11 mouse cellular contexts compared by ENCODE assay signal in the genomic region with DNA sequence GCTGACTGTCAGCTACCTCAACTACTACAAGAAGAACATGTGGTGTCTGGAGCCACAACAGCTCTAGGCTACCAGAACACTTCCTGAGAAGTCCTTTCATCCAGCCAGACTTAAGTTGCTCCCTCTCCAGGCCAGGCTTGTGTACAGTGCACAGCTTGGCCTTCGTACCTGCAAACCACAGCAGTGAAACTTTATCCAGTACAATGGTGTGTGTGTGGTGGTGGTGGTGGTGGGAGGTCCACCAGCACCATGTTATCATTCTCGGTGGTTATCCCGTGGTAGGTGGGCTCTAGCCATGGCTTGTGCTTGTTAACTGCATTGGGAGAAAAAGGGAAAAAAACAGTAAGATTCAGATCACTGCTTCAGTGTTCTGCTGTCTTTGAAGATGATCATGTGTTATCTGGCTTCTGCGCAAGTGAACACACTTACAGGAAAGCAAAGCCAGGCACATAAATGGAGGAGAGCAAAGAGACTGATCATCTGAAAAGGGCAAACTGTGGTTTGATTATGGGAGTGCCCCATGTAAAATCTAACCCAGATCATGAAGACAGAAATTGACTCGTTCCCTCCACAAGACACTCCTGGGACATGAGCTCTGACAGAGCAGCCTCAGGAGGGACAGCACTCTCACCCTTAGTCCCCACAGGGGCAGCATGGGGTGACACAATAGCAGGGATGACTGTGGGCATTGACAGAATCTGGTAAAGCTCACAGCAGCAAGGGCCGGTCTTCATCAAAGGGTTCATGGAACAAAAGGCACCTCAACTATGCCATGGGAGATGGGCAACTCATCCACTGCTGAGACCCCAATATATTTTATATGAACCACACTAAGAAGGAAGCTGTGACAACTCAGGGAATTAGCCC. TPM values are rescaled to one million over a fixed set of nuclear protein-coding genes. Genes with fewer than 3 reads are reported as not detected.
DNase-seq lines count a peak whose midpoint lies in the region; ATAC-seq and TF ChIP-seq lines count a peak whose summit lies in the region.
"Not testable (repeated sequence)": the region's sequence is repeated elsewhere in the genome, so short reads cannot be mapped to it uniquely, and the experiment has no call there.
"Had no signal": no experiment of that assay in that cellular context is flagged by ENCODE, and none has a peak within 500 bp of the region (broad histone marks: within the 10 kb centered on the region; RNA-seq: fewer than 3 reads in every experiment).

No protein-coding gene starts in this region.

- H3K4me1 ChIP-seq in embryonic facial prominence, embryonic 13.5 days; hindbrain, embryonic 12.5 days; kidney, embryonic 16.5 days (ENCODE audit: insufficient read depth, low read length); liver, postnatal 0 days (ENCODE audit: insufficient read depth); midbrain, embryonic 14.5 days (ENCODE audit: control insufficient read depth, insufficient read depth, low read length); stomach, postnatal 0 days (replicated peaks; ENCODE audit: control insufficient read depth, insufficient read depth): not testable (repeated sequence)

- not testable (repeated sequence) for H3K27me3 ChIP-seq in embryonic facial prominence, embryonic 13.5 days; hindbrain, embryonic 12.5 days; kidney, embryonic 16.5 days (ENCODE audit: insufficient read depth, low read length); liver, postnatal 0 days (ENCODE audit: insufficient read depth, low read length); midbrain, embryonic 14.5 days (ENCODE audit: control insufficient read depth, insufficient read depth, low read length); stomach, postnatal 0 days (ENCODE audit: control insufficient read depth, insufficient read depth, low read length)

- not testable (repeated sequence) for TF ChIP-seq EP300 in liver, postnatal 0 days (IDR thresholded peaks at IDR 0.05; ENCODE audit: low read depth); stomach, postnatal 0 days (optimal IDR thresholded peaks at IDR 0.05)

- H3K9ac ChIP-seq in embryonic facial prominence, embryonic 13.5 days; hindbrain, embryonic 12.5 days; kidney, embryonic 16.5 days (replicated peaks; ENCODE audit: low read length); liver, postnatal 0 days (replicated peaks); midbrain, embryonic 14.5 days (replicated peaks; ENCODE audit: low read length); stomach, postnatal 0 days (ENCODE audit: low read length): not testable (repeated sequence)

- WGBS in embryonic facial prominence, embryonic 13.5 days: 73% methylated on average over 6 of the region's 6 CpGs
- WGBS in hindbrain, embryonic 12.5 days: 75% methylated on average over 6 of the region's 6 CpGs
- WGBS in kidney, embryonic 16.5 days: 82% methylated on average over 6 of the region's 6 CpGs
- WGBS in liver, postnatal 0 days (ENCODE audit: insufficient replicate concordance): 69% methylated on average over 6 of the region's 6 CpGs
- 76% methylated on average over 6 of the region's 6 CpGs for WGBS in midbrain, embryonic 14.5 days
- WGBS in stomach, postnatal 0 days: 79% methylated on average over 6 of the region's 6 CpGs

- not testable (repeated sequence) for H3K36me3 ChIP-seq in embryonic facial prominence, embryonic 13.5 days; hindbrain, embryonic 12.5 days; kidney, embryonic 16.5 days (ENCODE audit: insufficient read depth, low read length); liver, postnatal 0 days (replicated peaks; ENCODE audit: insufficient read depth, low read length); midbrain, embryonic 14.5 days (ENCODE audit: control insufficient read depth, insufficient read depth, low read length); stomach, postnatal 0 days (ENCODE audit: control insufficient read depth, insufficient read depth, low read length)

- H3K9me3 ChIP-seq in embryonic facial prominence, embryonic 13.5 days: peaks cover 51% of the 10 kb centered on the region
- peaks cover 56% of the 10 kb centered on the region for H3K9me3 ChIP-seq in hindbrain, embryonic 12.5 days (replicated peaks)
- peaks cover 43% of the 10 kb centered on the region for H3K9me3 ChIP-seq in kidney, embryonic 16.5 days (ENCODE audit: low read length)
- peaks cover 32% of the 10 kb centered on the region for H3K9me3 ChIP-seq in liver, postnatal 0 days (ENCODE audit: low read length)
- H3K9me3 ChIP-seq in midbrain, embryonic 14.5 days (ENCODE audit: control insufficient read depth, low read length): peaks cover 55% of the 10 kb centered on the region
- H3K9me3 ChIP-seq in stomach, postnatal 0 days (ENCODE audit: control insufficient read depth, low read length): peaks cover 14% of the 10 kb centered on the region

- not testable (repeated sequence) for H3K4me2 ChIP-seq in embryonic facial prominence, embryonic 13.5 days; hindbrain, embryonic 12.5 days (replicated peaks); kidney, embryonic 16.5 days (replicated peaks; ENCODE audit: low read depth, low read length); liver, postnatal 0 days (ENCODE audit: low read depth, low read length); midbrain, embryonic 14.5 days (ENCODE audit: low read length); stomach, postnatal 0 days (replicated peaks; ENCODE audit: low read depth)

- H3K27ac ChIP-seq in embryonic facial prominence, embryonic 13.5 days; hindbrain, embryonic 12.5 days; kidney, embryonic 16.5 days (ENCODE audit: low read length); liver, postnatal 0 days (ENCODE audit: low read depth); midbrain, embryonic 14.5 days (replicated peaks; ENCODE audit: low read depth, low read length); stomach, postnatal 0 days (replicated peaks): not testable (repeated sequence)

- not testable (repeated sequence) for TF ChIP-seq CTCF in liver, postnatal 0 days (IDR thresholded peaks at IDR 0.05; ENCODE audit: low read depth); stomach, postnatal 0 days (IDR thresholded peaks at IDR 0.05; ENCODE audit: low read depth)

- DNase-seq in MN1 (ENCODE audit: low spot score): peak; percentile 9
- DNase-seq in gastrocnemius, postnatal 25 days: peak; percentile 29
- DNase-seq in liver, postnatal 0 days; midbrain, embryonic 14.5 days: not testable (repeated sequence)
- DNase-seq in stomach, postnatal 0 days (ENCODE audit: low spot score): peak; percentile 16

- not testable (repeated sequence) for H3K4me3 ChIP-seq in embryonic facial prominence, embryonic 13.5 days; hindbrain, embryonic 12.5 days; kidney, embryonic 16.5 days (ENCODE audit: low read length); liver, postnatal 0 days (ENCODE audit: low read depth, low read length); midbrain, embryonic 14.5 days (replicated peaks; ENCODE audit: low read depth, low read length); stomach, postnatal 0 days (ENCODE audit: low read depth, low read length)

- ATAC-seq in embryonic facial prominence, embryonic 13.5 days (ENCODE audit: insufficient number of reproducible peaks, insufficient read depth, low FRiP score, low TSS enrichment, low read depth): peak; percentile 91
- peak; percentile 93 for ATAC-seq in hindbrain, embryonic 12.5 days (ENCODE audit: low FRiP score)
- peak; percentile 87 for ATAC-seq in kidney, embryonic 16.5 days (ENCODE audit: low FRiP score, low TSS enrichment)
- ATAC-seq in liver, postnatal 0 days: peak; percentile 78
- ATAC-seq in midbrain, embryonic 14.5 days (ENCODE audit: low FRiP score, low TSS enrichment): peak; percentile 90
- peak; percentile 86 for ATAC-seq in stomach, postnatal 0 days (ENCODE audit: low FRiP score, low TSS enrichment)

RNA-seq across cellular contexts. Expression of gene Zfp978, which starts 17.8 kb away (rescaled TPM):
- not detected in 2 replicates for polyA plus RNA-seq in embryonic facial prominence, embryonic 13.5 days (2015; fragmentation: Nextera tagmentation; extraction: Ambion mirVana)
- total RNA-seq in gastrocnemius, postnatal 25 days (2021): not detected
- 0.21 TPM in 1 of 2 replicates, not detected in the other for polyA plus RNA-seq in hindbrain, embryonic 12.5 days (2016; fragmentation: Nextera tagmentation; extraction: Ambion mirVana)
- not detected in 2 replicates for polyA plus RNA-seq in kidney, embryonic 16.5 days (2015; fragmentation: Nextera tagmentation; extraction: Ambion mirVana)
- polyA plus RNA-seq in liver, postnatal 0 days (2015; fragmentation: Nextera tagmentation; extraction: Ambion mirVana): not detected in 2 replicates
- polyA plus RNA-seq in midbrain, embryonic 14.5 days (2014; fragmentation: Nextera tagmentation; extraction: Ambion mirVana): 0.22 TPM in 1 of 2 replicates, not detected in the other
- polyA plus RNA-seq in stomach, postnatal 0 days (2015; fragmentation: Nextera tagmentation; extraction: Ambion mirVana): not detected in 2 replicates
- total RNA-seq: layer of hippocampus, adult 2 months; left cerebral cortex, postnatal 25 days had no signal

RNA-seq across cellular contexts. Expression of gene Zfp988, which starts 37.8 kb away (rescaled TPM):
- not detected in 2 replicates for polyA plus RNA-seq in embryonic facial prominence, embryonic 13.5 days (2015; fragmentation: Nextera tagmentation; extraction: Ambion mirVana)
- not detected for total RNA-seq in gastrocnemius, postnatal 25 days (2021)
- polyA plus RNA-seq in hindbrain, embryonic 12.5 days (2016; fragmentation: Nextera tagmentation; extraction: Ambion mirVana): 0.08 TPM in 1 of 2 replicates, not detected in the other
- 0.17 and 0.24 TPM in 2 replicates for polyA plus RNA-seq in kidney, embryonic 16.5 days (2015; fragmentation: Nextera tagmentation; extraction: Ambion mirVana)
- polyA plus RNA-seq in liver, postnatal 0 days (2015; fragmentation: Nextera tagmentation; extraction: Ambion mirVana): 0.08 TPM in 1 of 2 replicates, not detected in the other
- polyA plus RNA-seq in midbrain, embryonic 14.5 days (2014; fragmentation: Nextera tagmentation; extraction: Ambion mirVana): 0.15 TPM in 1 of 2 replicates, not detected in the other
- polyA plus RNA-seq in stomach, postnatal 0 days (2015; fragmentation: Nextera tagmentation; extraction: Ambion mirVana): 0.05 and 0.16 TPM in 2 replicates
- total RNA-seq: heart, postnatal 25 days; layer of hippocampus, adult 2 months had no signal
